Mouse (Mus musculus): Measurements from ENCODE around the gene Elof1.

GRCm38 (mm10) chr9:22064341-22064740 lies 52.6 kb downstream of the Elof1 start:
- TF ChIP-seq POLR2AphosphoS2 (IDR thresholded peaks at IDR 0.05; ENCODE audit: insufficient read length, low read depth) (no peak), MYOG (IDR thresholded peaks at IDR 0.05; ENCODE audit: control insufficient read depth in 1 of 3, insufficient read depth in 1 of 3, insufficient read length in 2 of 3, low read depth in 2 of 3) (peak in 1 of 3 experiments; percentile 18), MYOD1 (IDR thresholded peaks at IDR 0.05; ENCODE audit: control insufficient read depth in 1 of 3, insufficient read length in 2 of 3, low read depth in 2 of 3) (peak in 1 of 3 experiments; percentile 3), MAX (IDR thresholded peaks at IDR 0.05; ENCODE audit: low read depth) (no peak), REST (IDR thresholded peaks at IDR 0.05; ENCODE audit: insufficient read depth, insufficient read length) (no peak), POLR2A (IDR thresholded peaks at IDR 0.05; ENCODE audit: insufficient read length, low read depth) (no peak), CEBPB (IDR thresholded peaks at IDR 0.05; ENCODE audit: insufficient read depth, poor library complexity, severe bottlenecking) (no peak)
